Mouse (Mus musculus) cerebellum, postnatal 10 days (tissue): Measurements from ENCODE around the gene Lrrc71.

Experiments used
- DNase-seq, 2 experiments: peaks; one replicate each; pipeline ENCODE4 v3.0.0; 2021; ENCODE audit warnings: mixed read lengths in 2 of 2

Lrrc71 gene

DNA sequence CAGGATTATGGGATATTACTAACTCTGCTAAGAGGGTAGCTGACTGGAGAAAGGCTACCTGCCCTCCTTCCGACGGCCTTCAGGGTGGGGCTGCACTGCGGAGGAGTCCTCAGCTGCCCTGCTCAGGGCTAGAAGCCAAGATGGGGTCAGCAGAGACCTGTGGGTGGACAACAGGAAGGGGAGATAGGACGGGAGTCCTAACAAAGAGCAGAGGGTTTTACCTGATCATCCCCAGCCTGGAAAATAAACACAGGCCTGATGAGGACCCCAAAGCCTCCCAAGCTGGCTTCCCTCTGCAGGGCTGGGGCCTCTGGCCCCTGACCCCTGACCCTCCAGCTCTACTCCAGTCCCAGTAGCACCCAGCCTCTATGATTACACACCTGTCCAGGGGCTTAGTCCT is 14.8 kb upstream of the Lrrc71 start:
- DNase-seq = no peak

DNA sequence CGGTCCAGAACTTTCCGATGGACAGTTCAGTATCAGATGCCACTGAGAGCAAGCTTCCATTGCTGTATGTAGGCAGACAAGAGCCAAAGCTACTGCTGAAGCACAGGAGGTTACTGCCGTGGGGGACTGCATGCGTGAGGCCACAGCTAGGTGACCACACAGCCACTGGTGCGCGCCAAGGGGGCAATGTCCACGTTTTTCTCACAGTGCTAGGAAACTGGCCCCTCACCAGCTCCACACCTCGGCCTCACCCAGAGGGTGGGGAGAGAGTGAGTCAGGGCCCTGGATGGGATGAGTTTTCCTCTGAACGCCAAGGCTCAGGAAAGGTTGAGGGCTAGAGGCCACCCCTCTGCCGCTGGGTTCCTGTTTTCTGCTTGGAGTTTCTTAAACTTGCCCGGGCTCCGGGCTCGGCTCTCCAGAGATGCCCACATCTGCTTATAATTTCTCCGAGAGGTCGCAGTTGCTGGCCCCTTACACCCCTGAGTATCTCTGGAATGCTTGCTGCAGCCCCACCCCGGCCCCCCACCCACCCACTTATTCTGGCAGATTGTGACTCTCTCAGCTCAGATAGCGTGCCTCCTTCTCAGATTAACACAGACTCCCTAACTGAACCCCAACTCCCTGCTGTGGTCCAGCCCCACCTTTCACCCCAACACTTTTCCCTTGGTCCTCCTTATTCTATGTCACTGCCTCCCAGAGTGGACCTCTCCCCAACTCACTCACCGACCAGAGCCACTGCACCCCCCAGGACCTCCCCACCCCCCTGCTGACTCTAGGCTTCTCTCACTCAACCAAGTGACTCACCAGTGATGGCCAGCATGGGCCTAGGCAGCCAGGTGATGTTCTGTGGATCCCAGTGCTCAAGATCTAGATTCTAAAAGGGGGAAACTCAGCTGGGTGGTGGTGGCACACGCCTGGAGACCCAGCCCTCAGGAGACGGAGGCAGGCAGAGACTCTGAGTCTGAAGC is 13.3 kb upstream of the Lrrc71 start:
- no peak for DNase-seq

DNA sequence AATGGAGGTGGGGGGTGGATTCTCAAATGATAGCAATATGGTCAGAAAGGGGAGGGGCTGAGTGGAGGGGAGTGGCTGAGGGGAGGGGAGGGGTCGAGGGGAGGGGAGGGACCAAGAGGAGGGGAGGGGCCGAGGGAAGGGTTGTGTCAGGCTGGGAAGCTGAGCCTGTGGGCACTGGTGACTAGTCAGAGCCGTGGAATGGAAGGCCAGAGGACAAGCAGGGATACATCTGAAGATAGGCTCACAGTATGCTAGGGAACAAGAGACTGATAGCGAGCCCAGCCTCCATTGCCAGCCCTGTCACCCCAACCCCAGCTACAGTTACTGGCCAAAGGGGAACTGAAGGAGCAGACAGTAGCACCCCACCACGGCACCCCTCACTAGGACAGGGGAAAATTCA is 10.2 kb upstream of the Lrrc71 start:
- no peak for DNase-seq

DNA sequence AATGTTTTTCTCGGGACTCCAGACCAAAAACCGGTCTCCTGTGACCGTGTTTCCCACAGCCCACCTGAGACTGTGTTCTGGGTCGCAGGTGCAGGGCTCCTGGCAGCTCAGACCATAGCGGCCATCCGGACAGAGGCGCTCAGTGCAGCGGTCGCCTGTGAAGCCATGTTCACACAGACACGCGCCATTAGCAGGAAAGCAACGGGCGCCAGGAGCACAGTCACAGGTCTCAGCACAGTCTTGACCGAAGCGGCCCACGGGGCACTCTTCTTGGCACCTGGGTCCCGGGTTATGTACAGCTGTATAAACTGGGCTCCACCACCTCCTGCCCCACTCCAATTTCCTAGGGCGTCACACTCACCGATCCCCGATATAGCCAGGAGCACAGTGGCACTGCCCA is 8.1 kb upstream of the Lrrc71 start:
- peak in 1 of 2 experiments; percentile 35 for DNase-seq

- DNase-seq = peak; percentile 96
These were observed 7.5 kb upstream of the Lrrc71 start for GRCm38 (mm10) chr3:87755964-87756363.

DNA sequence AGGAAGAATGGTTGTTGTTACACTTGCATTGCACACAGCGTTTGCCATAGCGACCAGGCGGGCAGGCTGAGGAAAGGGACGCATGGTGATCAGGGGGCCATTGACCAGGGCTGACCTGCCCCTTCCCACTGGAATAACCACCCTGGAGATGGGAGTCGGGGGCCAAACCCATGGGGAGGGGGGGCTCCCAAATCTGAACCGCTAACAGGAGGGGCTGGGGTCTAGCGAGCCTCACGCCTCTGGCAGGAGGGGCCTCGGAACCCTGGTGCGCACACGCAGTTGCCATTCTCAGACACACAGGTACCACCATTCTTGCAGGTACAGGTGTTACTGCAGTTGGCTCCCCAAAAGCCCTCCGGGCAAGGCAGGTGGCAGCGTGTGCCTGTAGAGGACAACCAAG is 5.4 kb upstream of the Lrrc71 start:
- no peak for DNase-seq

GRCm38 (mm10) chr3:87752567-87752966 is 4.1 kb upstream of the Lrrc71 start:
- no peak for DNase-seq

DNA sequence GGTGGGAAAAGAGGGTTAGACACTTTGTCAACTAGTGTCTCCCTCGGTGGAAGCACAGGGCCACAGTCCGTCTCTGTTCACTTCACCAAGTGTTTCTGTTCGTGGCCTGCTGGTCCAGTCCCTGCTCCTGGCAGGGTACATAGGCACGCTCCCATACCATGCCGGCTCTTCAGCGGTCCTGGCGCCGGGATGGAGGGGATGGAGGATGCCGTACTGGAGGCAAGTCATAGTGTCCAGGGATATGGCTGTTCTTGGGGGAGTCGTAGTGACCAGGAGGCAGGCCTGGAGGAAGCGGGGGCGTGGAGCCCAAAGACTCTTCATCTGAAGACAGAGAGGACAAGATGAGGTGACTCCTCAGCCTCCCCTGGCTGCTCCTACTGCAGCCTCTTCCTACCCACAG is 1.6 kb upstream of the Lrrc71 start:
- DNase-seq = no peak

DNA sequence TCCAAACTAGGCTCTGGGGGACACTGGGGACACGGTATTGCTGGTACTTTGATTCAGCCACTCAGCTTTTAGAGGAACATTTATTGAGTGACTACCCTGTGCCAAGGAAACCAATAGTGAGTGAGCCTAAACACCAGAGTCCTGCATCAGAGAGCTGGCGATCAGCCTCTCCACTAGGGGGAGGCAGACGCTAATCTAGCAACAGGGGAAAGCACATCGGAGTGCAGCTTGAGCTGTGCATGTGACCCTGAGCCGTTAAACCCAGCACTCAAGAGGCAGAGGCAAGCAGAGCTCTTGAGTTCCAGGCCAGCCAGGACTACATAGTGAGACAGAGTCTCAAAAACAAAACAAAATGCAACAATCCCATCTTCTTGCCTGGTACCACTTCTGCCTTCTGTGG is 611 bp upstream of the Lrrc71 start:
- DNase-seq = peak; percentile 65 to 70

GRCm38 (mm10) chr3:87745036-87745659 is 3.3 kb downstream of the Lrrc71 start:
- no peak for DNase-seq

GRCm38 (mm10) chr3:87743927-87744326 is 4.5 kb downstream of the Lrrc71 start:
- DNase-seq = no peak

- no peak for DNase-seq
These were observed 5.7 kb downstream of the Lrrc71 start for GRCm38 (mm10) chr3:87742735-87743134.

DNA sequence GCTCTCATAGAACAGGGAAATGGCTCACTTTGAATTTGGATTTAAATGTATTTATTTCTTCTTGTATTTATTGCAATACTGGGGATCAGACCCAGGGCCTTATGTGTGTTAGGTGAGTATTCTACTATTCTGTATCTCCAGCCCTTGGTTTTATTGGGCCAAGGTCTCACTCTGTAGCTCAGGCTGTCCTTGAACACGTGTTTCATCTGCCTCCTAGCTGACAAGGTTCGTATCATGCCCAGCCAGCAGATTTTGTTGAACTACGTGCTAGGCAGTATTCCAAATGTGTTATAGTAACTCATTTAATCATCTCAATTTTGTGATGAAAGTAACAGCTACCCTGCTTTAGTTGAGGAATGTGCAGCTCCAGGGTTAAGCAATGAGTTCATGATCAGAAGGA is 6.4 kb downstream of the Lrrc71 start:
- no peak for DNase-seq

GRCm38 (mm10) chr3:87738906-87739305 is 9.5 kb downstream of the Lrrc71 start:
- DNase-seq = no peak

DNA sequence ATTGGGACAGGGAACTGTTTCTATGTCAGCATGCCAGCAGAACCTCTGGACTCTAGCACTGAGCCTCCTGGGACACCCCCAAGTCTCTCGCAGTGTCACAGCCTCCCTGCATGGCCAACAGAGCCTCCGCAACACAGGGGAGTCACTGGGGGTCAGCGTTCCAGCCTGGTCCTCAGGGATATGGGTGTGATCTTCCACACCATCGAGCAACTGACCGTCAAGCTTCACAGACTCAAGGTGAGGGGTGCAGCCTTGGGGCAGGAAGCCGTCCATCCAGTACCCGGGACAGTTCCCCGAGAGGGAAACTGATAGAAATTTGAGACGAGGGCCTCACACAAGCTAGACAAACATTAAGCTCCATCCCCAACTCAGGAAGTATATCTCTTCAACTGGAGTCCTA is 13.1 kb downstream of the Lrrc71 start:
- no peak for DNase-seq

DNA sequence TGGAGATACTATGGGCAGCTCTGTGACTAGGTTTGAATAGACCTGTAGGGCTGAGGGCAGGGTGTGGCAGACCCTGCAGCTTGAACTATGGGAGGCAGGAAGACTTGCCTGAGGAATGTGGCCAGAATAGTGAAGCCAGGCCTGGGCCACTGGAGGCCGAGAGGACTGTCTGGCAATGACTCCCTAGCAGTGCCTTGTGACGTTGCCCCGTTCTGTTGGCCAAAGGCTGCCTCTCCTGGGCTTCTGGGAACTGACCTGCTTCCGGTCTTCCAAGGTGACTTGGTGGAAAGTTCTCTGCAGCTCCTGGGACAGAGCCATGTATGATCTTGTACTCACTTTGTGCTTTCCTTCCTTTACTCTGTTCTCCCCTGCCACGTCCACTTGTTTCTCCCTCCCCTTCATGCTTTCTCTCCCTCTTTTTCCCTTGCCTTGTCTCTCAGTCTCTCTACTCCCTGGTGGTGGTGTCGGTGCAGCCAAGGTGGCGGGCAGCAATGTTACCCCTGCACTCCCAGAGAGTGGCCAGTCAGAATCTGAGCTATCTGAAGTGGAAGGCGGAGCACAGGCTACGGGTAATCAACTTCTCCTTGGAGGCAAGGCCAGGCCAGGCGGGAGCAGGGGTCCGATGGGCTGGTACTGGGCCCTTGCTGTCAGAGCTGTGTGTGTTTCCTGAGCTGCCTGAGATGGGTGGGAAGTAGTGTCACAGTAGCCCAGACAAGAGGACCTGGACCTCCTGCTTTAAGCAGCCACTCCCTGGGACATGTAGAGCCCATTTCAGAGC is 14.3 kb downstream of the Lrrc71 start:
- no peak for DNase-seq

GRCm38 (mm10) chr3:87733098-87733497 is 15.3 kb downstream of the Lrrc71 start:
- no peak for DNase-seq

GRCm38 (mm10) chr3:87728696-87729095 is 19.7 kb downstream of the Lrrc71 start:
- no peak for DNase-seq

DNA sequence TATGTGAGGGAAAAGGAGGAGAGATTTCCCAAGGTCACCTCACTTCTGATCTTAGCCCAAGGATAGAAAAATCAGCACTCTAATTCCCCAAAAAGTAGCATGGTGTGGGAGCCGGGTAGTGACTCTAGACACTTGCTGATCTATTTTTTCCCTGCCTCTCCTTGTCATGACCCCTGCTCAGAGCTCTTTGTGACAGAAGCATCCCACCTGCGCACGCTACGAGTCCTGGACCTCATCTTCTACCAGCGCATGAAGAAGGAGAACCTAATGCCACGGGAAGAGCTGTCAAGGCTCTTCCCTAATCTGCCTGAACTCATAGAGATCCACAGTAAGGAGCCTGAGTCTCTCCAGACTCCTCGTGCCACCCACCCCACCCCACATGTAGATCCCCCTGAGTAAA is 22.2 kb downstream of the Lrrc71 start:
- DNase-seq = no peak

DNA sequence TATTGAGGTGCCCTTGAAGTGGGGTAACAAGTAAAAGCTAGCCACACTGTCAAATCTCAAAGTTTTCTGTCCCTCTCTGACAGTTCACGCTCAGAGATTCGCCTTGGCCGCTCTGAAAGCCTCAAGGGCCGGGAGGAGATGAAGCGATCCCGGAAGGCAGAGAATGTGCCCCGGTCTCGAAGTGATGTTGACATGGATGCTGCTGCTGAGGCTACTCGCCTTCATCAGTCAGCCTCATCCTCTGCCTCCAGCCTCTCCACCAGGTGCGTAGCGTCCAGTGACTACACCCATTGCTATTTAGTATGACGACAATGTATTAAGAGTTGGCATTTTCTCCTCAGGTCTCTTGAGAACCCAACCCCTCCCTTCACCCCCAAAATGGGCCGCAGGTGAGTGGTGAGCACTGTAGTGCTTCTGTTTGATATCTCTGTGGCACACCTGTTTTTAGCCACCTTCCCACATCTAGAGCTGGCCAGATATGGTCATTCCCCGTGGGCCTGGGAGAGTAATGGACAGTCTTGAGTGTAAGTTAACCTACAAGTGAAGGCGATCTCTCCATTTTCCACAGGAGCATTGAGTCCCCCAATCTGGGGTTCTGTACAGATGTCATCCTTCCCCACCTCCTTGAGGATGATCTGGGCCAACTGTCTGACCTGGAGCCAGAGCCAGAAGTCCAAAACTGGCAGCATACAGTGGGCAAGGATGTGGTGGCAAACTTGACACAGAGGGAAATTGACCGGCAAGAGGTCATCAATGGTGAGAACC is 22.8 kb downstream of the Lrrc71 start:
- no peak for DNase-seq

DNA sequence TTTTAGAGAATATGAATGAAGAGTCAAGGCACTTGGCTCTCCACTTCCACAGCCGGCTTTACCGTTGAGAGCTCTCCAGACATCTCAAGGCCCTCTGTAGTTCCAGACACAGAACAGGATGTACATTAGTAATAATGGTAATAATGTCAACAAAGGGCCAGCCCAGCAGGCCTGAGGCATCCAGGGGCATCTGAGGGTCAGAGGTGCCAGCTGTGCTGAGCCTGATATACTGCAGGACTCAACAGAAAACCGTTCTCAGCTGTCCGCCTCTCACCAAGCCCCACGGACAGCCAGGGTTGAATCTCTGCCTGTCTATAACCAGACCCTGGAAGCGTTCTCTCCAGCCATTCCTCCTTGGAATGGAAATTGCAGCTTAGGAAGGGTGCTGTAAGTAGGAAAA is 23.9 kb downstream of the Lrrc71 start:
- DNase-seq = no peak

- no peak for DNase-seq
These were observed 29.9 kb downstream of the Lrrc71 start for GRCm38 (mm10) chr3:87718525-87718924.
